Mouse (Mus musculus) layer of hippocampus, adult 18-20 months (tissue): ENCODE data around the gene Olfr1369-ps1. TPM values are rescaled to one million over a fixed set of nuclear protein-coding genes. Genes with fewer than 3 reads are reported as not detected.
"Not testable (repeated sequence)": the region's sequence is repeated elsewhere in the genome, so short reads cannot be mapped to it uniquely, and the experiment has no call there.

ENCODE experiments used
- DNase-seq, 2 experiments: peaks; one replicate each; pipeline ENCODE4 v3.0.0; 2022; ENCODE audit warnings: low spot score in 2 of 2
- long read RNA-seq: library from polyadenylated mRNA; stranded (forward); transcript quantifications from one replicate; pipeline ENCODE4 v2.0.0, GENCODE M21; 2021
- total RNA-seq, 2 experiments: library from RNA; stranded (reverse); gene quantifications; 2 replicates each; pipeline ENCODE4 v1.2.3; 2021

The Olfr1369-ps1 gene
- not detected for total RNA-seq
- long read RNA-seq: 0 reads

DNA sequence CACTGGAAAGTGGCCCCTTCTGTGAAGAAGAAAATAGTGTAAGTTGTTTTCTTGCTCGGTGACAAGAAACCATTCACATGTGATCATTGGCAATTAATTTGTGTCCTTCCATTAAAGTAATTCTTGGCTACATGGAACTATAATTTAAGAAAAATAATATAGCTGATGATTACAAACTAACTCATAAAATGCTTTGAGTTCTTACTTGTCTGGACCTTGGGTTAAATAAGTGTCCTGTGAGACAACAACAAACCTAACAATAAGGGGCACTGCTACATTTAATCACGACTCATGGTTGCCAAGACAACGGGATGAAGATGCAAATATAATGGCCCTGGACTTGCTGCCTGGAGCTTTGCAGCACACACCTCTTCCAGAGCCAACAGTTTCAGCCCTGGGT is at the start of gene Olfr1369-ps1:
Gene Olfr1369-ps1 (plus strand): TSS at position 301 of the 400 bp plus-strand sequence.
- DNase-seq: not testable (repeated sequence)

DNA sequence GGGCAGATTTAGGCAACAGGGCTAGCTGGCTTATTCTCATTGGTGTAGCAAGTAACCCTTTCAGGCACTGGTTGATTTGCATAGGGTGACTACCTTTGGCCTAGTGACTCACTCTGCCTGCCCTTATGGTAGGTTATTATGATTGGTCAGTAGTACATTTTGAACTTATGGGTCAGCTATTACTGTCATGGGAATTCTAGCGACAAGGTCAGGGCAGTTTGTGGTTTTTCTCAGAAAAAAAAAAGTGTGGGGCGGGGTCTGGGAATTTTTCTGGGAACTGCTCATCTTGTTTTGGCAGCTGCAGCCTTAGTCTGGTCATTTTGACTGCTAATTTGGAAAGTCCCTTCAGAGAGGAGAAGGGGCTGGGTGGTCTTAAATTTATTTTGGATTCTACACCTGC is 45.3 kb upstream of the Olfr1369-ps1 start:
- no peak for DNase-seq

DNA sequence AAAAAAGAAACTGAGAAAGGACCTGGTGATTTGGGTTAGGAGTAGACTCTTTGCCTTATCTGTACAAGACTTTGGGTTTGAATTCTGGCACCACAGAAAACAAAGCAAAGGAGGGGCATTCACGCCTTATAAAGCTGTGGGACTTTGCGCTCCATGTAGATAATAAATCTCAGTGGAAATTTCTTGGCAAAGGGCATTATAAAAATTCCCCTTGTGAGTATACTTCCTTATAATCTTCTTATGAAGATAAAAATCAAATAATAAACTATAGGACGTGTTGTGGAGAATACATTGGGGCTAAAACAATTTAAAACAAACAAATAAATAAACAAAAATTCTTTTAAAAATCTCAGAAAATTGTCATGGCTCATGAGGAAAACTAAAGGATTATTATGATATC is 36.4 kb upstream of the Olfr1369-ps1 start, which contains the start of gene Olfr1370:
Gene Olfr1370 (minus strand): TSS at position 101 of the 400 bp plus-strand sequence.
- no peak for DNase-seq

DNA sequence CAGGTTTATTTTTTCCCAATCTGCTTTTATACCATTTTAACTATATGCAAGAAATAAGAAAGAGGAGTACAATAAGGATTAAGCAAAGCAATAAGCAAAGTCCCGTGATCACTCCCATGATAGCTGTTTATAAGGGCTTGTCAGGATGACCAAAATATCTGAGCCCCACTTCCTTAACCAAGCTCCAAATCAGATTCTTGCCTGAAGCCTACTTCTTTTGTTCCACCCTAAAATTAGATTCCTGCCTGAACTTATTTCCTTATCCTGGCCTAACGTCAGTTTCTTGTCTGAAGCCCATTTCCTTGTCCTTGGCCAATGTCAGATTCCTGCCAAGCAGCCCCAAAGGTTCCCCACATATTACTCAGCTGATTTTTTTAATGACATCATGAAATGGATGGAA is 28.6 kb upstream of the Olfr1369-ps1 start:
- no peak for DNase-seq

DNA sequence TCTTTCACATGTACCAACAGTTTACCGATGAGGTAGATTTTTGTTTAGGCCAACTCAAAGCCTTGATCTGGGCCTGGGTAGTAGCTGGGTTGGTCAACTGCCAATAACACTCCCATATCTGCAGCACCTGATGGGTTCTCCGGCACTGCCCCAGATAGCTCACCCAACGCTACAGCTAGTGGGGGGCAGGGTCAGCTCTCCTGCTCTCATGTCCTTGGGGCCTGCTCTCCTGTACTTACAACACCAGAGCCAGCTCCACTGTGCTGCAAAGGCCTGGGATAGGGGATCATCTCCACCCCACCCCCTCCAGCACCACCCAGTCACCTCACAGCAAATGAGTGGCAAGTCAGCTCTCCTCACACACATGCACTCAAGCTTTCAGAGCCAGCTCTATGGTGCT is 1.5 kb upstream of the Olfr1369-ps1 start:
- no peak for DNase-seq

DNA sequence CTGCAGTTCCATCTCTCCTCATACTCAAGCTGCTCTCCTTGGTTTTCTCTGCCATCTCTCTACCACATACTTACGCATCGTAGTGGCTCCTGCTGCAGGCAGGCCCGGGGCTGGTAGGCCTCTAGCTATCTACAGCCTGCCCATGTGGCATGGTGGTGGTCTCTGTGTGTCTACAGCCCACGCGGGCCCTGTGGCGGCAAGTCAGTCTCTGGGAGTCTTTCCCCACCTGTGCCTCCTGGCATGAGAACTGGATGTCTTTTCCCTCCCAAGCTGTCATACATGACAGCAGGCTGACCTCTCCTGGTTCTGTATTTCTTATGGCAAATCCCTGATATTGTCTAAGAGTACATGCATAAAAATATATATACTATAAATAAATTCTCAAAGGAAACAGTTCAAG is 842 bp upstream of the Olfr1369-ps1 start:
- DNase-seq: no peak

DNA sequence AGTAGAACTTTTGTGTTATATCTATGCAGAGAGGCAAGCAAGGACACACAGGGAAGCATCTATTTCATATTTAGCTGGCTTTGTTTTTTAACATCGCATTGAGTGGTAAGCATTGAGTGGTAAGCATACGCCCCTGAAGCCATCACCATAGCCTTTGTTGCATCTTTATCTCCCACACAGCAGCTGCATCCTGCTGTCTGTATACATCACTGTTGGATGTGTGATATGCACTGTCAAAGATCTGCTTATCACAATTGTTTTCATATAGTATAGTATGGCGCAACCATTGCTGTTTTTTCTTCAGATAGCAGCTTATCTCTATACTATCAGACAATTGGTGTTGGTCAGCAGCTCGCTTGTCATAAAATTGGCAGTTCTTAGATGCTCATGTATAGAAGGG is 2.8 kb downstream of the Olfr1369-ps1 start:
- no peak for DNase-seq

DNA sequence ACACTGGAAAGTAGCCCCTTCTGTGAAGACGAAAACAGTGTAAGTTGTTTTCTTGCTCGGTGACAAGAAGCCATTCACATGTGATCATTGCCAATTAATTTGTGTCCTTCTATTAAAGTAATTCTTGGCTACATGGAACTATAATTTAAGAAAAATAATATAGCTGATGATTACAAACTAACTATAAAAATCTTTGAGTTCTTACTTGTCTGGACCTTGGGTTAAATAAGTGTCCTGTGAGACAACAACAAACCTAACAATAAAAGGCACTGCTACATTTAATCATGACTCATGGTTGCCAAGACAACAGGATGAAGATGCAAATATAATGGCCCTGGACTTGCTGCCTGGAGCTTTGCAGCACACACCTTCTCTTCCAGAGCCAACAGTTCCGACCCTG is 18.1 kb downstream of the Olfr1369-ps1 start, which contains the start of gene Olfr263:
Gene Olfr263 (plus strand): TSS at position 301 of the 400 bp plus-strand sequence.
- DNase-seq: not testable (repeated sequence)

DNA sequence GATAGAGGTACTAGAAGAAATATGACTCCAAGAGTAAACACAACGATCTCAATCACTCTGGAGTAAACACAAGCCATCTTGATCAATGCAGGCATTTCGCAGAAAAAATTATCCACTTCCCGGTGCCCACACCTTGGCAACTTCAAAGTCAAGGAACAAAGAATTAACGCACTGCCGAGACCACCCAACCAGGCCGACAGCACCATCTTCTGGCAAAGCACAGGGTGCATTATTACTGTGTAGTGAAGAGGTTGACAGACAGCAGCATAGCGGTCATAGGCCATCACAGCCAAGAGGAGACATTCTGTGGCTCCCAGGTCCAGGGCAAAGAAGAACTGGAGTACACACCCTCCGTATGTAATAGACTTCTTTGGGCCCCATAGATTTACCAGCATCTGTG is 31.1 kb downstream of the Olfr1369-ps1 start:
- no peak for DNase-seq

DNA sequence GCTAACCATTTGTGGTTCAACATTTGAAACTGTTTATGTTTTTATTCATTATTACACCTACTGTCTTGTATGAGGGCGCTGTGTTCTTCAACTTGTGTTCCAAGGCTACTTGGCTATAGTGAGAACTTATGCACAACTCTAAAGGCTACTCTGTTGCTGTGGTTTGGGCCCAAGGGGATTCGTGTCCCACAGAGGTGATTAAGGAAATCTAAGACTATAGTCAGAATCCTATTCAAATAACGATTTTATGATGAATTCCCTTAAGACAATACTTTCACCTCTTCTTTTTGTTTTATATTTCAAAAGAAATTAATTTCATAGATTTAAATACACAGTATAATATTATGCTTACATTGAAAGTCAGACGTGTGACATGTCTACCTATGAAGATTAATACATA is 34.5 kb downstream of the Olfr1369-ps1 start, which contains the start of gene Olfr1368:
Gene Olfr1368 (minus strand): TSS at position 101 of the 400 bp plus-strand sequence.
- no peak for DNase-seq

DNA sequence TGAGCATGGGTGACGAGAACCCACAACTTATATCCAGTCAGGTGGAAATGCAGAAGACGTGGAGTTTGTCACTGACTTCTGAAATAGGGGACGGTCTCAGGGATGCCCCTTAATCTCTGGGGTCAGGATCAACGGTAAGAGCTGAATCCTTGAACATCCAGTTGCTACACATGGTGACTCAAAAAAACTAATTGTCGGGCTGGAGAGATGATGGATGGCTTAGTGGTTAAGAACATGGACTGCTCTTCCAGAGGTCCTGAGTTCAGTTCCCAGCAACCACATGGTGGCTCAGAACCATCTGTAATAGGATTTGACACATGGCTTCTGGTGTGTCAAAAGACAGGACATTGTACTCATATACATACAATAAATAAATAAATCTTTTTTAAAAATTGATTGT is 44.6 kb downstream of the Olfr1369-ps1 start:
- DNase-seq: no peak

DNA sequence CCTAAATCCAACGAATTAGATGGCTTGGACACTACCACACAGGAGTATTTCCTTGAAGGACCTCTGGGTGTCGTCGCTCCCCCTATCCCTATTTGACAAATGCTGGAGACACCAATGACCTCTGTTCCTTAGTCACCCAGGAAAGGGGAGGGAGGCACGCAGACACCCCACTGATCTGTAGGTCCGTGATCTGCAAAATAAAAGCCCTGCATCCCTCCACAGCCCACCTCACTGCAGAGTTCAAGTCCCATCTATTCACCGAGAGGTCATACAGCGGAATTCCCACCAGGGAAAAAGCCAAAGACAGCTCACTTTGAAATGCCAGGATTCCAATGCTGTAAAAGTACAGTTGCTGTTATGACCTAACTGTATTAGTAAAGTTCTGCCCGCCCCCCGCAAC is 46.8 kb downstream of the Olfr1369-ps1 start:
- DNase-seq: no peak

DNA sequence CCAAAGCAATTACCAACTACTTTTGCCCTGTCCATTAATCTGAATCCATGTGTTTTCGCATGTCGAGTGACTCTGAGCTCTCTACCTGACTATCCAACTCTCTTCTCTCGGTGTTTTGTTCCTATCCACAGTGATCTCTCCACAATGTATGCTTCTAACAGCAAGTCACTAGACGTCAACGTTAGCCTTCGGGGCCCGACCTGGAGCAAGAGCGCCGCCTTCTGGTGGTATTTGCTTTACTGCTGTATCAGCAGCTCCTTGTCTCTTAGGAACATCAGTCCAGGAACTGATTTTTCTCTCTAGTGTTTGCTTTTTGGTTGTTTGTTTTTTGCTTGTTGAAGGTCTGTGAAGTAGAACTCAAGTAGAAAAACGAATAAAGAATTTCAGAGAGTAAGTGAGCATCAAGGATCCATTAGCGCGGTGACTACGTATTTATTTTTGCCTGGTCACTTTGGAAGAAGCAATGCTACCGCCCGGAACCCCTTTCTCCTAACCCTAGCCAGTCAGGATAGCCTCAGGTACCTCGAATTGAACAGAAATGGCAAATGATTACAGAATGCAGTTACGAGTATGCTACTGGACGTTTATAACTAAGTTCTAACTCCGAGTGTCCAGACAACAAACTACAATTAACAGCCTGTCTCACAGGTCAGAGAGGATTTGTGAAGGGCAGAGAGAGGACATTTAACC is 47.6 kb downstream of the Olfr1369-ps1 start:
- peak; percentile 68 to 92 for DNase-seq

DNA sequence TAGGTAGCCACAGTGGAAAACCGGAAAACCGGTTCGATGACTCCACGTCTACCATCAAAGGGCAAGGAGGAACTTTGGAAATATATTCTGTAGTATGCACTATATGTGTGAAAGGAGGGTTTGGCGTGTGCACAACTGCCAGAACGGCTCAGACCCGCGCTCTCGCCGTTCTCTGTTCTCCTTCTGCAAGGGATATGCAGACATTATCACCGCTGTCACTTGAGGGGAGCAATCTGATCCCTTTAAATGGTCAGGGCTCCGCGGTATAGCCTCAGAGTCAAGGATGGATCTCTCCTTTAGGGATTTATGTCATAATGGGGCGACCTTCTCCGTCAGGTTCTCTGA is 48.2 kb downstream of the Olfr1369-ps1 start:
- peak in 1 of 2 experiments; percentile 27 for DNase-seq

DNA sequence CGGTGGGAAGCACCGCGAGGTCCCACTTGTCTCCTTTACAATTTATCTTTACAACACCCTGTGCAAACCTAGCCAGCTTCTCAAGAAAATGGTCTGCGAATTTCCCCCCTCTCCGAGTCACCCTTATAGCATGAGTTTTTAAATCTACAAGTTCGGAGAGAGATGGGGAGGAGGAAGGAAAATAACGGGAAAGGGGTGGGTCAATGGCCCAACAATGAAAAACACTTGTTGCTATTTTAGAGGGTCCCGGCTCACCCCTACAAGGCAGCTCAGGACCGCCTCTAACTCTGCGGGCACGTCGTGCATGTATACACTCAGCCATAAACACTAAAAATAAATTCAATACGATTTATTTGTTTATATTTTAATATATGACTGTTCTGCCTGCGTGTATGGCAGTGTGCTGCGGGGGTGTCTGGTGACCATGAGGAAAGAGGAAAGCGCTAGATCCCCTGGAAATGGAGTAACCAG is 48.8 kb downstream of the Olfr1369-ps1 start:
- peak in 1 of 2 experiments; percentile 13 for DNase-seq

DNA sequence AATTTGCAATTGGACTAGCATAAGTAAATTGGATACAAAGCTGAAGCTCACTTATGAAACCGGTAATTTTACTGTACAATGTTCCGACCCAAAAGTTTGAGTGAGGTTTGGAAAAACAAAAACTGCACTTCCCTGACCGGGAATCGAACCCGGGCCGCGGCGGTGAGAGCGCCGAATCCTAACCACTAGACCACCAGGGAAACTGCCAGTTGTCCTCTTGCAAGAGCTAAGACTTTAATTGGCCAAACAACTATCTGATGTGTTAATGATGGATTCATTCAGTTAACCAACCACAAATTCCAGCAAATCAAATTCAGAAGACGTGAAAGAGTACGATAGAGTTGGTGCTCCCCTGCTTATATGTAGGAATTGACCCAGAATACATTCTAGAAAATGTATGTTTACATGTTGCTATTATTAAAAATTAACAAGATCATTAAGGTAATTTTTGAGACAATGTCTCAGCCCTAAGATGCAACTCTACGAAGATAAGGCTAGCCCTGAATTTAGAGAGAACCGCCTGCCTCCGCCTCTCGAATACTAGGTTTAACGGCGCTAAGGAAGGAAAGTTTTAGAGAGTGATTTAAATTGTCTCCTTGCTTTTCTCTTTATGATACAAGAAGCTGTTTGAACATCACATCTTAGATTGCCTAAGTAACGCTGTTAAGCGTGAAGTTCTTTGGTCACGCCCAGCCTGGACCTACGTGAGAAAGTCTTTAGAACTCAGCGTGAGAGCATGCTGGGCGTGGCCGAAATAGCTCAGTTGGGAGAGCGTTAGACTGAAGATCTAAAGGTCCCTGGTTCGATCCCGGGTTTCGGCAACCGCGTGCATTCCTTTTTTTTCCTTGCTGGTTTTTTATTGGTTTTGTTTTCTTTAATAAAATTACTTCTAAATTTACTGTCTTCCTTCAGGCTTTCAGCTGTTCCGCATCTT is 49.6 kb downstream of the Olfr1369-ps1 start:
- peak; percentile 89 to 96 for DNase-seq

DNA sequence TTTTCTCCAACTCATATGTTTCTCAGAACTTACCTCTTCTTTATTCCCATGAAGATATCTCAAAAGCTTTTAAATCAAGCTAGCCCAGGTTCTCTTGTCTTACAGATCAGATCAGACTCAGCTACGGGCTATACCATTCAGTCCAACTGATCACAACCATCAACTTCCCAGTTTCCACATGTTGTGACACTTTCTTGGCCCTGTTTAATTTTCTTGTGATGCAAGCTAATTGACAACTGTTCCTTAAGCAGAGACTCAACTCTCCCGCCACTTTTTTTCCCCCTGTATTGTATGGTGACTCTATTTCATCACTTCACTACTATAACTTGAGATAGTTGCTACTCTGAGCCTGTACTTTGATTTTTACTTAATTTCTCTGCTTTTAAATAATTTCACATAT is 50.3 kb downstream of the Olfr1369-ps1 start:
- DNase-seq: no peak

DNA sequence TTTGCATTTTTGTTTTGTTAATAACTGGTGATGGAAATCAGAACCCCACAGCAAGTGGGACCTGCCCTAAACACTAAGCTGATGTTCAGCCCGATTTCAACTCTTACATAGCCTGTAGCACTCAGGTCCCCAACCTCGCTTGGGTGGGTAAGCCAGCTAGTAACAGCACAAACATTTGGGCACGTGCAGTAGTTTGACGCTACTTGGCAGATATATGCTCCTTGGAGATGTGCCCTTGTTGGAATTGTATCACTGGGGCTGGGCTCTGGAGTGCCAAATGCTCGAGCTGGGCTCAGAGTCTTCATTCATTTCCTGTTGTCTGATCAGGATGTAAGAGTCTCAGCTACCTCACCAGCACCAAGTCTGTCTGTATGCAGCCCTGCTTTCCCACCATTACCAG is 51.3 kb downstream of the Olfr1369-ps1 start:
- DNase-seq: no peak

DNA sequence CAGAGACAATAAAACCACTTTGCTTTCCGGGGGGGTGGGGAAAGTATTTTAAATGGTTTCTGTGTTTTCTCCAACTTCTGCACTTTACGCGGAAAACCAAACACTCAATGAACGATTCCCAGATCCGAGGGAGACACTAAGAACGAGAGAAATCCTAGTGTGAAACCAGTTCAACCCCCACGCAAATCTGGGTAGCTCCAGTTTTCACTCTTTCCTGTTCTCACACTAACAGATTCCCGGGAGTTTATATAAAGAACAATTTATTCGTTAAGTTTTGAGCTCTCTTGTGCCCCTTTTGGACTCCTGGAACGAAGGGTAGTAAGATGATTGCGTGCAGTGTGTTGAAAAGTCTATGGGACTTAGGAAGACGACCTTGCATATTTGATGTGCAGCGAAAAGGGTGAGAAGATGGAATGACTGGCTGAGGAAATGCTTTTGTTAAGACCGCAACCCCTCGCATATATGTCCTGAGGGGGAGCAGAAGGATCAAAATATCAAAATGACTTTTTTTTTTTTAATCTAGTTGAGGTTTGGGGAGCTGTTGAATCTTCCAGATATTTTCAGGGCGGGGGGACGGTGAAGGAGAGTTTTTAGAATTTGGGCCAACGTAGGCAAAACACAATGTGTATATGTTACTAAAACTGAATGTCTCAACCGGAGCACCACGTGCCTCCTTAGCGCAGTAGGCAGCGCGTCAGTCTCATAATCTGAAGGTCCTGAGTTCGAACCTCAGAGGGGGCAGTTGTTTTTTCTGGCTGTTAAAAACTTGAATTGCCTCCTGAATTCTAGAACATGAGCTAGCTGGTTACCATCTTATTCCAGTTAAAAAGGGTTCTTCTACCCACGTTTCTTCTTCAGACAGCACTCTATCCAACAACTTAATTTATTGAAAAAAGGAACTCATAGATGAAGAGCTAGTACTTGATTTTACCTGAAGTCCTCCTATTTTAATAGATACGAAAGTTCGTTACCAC is 55.9 kb downstream of the Olfr1369-ps1 start:
- peak; percentile 63 to 94 for DNase-seq

DNA sequence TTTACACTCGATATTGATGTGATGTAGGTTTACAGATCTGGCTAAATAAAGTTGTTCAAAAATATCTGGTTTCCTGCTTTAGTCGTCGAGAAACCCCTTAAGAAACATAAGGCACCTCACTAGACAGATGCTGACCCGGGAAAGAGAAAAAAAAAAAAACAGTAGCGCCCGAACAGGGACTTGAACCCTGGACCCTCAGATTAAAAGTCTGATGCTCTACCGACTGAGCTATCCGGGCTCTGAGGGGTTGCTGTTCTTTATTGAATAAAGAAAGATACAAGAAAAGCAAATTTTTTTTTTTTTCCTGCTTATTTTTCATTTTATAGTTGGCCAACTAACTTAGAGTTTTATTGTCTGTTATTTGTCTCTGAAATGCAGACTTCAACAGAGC is 56.6 kb downstream of the Olfr1369-ps1 start:
- DNase-seq: peak in 1 of 2 experiments; percentile 55
